Mouse (Mus musculus) limb, embryonic 11.5 days (tissue): ENCODE data around the gene Eif2d. TPM values are rescaled to one million over a fixed set of nuclear protein-coding genes. Genes with fewer than 3 reads are reported as not detected.

Source experiments
- ATAC-seq: fragments of 200-750 bp; cut with Nextera tagmentation; 2 replicates; pipeline ENCODE4 v1.8.0; 2017; ENCODE audit warnings: low read depth; ENCODE audit not compliant: insufficient number of reproducible peaks, low FRiP score, low TSS enrichment
- DNase-seq: peaks from one replicate; pipeline ENCODE4 v3.0.0-alpha.2; 2015; ENCODE audit warnings: low spot score
- H3K27ac ChIP-seq: fragments of 300-500 bp; sonication (generic); replicated peaks from 2 replicates; pipeline ENCODE4 v1.5.1; 2014; ENCODE audit warnings: low read depth, mild to moderate bottlenecking, low read length
- H3K27me3 ChIP-seq: fragments of 300-500 bp; sonication (generic); 2 replicates; pipeline ENCODE4 v1.6.1; 2014; ENCODE audit warnings: mild to moderate bottlenecking, low read length, mixed read lengths; ENCODE audit not compliant: control insufficient read depth, insufficient read depth
- H3K36me3 ChIP-seq: fragments of 300-500 bp; sonication (generic); 2 replicates; pipeline ENCODE4 v1.6.1; 2014; ENCODE audit warnings: mild to moderate bottlenecking, low read length, moderate library complexity, mixed read lengths; ENCODE audit not compliant: control insufficient read depth, insufficient read depth
- H3K4me1 ChIP-seq: fragments of 300-500 bp; sonication (generic); 2 replicates; pipeline ENCODE4 v1.6.1; 2014; ENCODE audit warnings: low read length, mixed read lengths; ENCODE audit not compliant: control insufficient read depth, insufficient read depth
- H3K4me2 ChIP-seq: fragments of 300-500 bp; sonication (generic); 2 replicates; pipeline ENCODE4 v1.6.1; 2014; ENCODE audit warnings: low read depth, mild to moderate bottlenecking, moderate library complexity; ENCODE audit not compliant: severe bottlenecking
- H3K4me3 ChIP-seq: fragments of 300-500 bp; sonication (generic); 2 replicates; pipeline ENCODE4 v1.5.1; 2014; ENCODE audit warnings: low read depth, low read length
- H3K9ac ChIP-seq: fragments of 300-500 bp; sonication (generic); 2 replicates; pipeline ENCODE4 v1.6.1; 2014; ENCODE audit warnings: mild to moderate bottlenecking, low read length
- H3K9me3 ChIP-seq: fragments of 300-500 bp; sonication (generic); 2 replicates; pipeline ENCODE4 v1.6.1; 2016; ENCODE audit warnings: low read length; ENCODE audit not compliant: control insufficient read depth
- WGBS: fragments of 180-500 bp; shearing (Covaris S2); extraction: QIAGEN DNeasy Blood & Tissue Kit; methylation state at CpG from one replicate; pipeline ENCODE4 v1.1.7; 2014; 5-methylcytosine and 5-hydroxymethylcytosine counted together
- polyA plus RNA-seq: library from polyadenylated mRNA; unstranded; fragments of >200 nt; fragmentation: Nextera tagmentation; extraction: Ambion mirVana; gene quantifications from 2 replicates; pipeline ENCODE4 v1.2.1, GENCODE M21; 2014

Eif2d gene
- polyA plus RNA-seq, 1 experiment from 2014 or later: 72.3 TPM

GRCm38 (mm10) chr1:131175189-131175588 is 22.2 kb downstream of the Eif2d start:
- ATAC-seq (no peak), DNase-seq (no peak)
- H3K9ac ChIP-seq: no peak overlapping the region
- peaks cover 25% of the 10 kb centered on the region for H3K36me3 ChIP-seq
- H3K4me2 ChIP-seq: no peak overlapping the region
- H3K9me3 ChIP-seq: no peaks in the 10 kb centered on the region
- H3K27ac ChIP-seq: no peak overlapping the region
- 100% methylated on average over 1 of the region's 1 CpGs for WGBS
- H3K4me1 ChIP-seq: no peaks in the 10 kb centered on the region; the same call in 1 of the 2 replicates
- no peak overlapping the region for H3K4me3 ChIP-seq
- no peaks in the 10 kb centered on the region for H3K27me3 ChIP-seq

GRCm38 (mm10) chr1:131175819-131176218 is 22.8 kb downstream of the Eif2d start:
- Histone ChIP-seq H3K36me3 (peaks cover 23% of the 10 kb centered on the region), H3K27ac (no peak overlapping the region), H3K4me1 (no peaks in the 10 kb centered on the region; the same call in 1 of the 2 replicates), H3K9me3 (no peaks in the 10 kb centered on the region), H3K27me3 (no peaks in the 10 kb centered on the region), H3K4me3 (no peak overlapping the region), H3K9ac (no peak overlapping the region), H3K4me2 (no peak overlapping the region)
- 91% methylated on average over 8 of the region's 8 CpGs for WGBS
- DNase-seq: no peak
- no peak for ATAC-seq

GRCm38 (mm10) chr1:131177249-131177648 is 24.3 kb downstream of the Eif2d start:
- no peak overlapping the region for H3K9ac ChIP-seq
- WGBS: 83% methylated on average over 4 of the region's 4 CpGs

DNA sequence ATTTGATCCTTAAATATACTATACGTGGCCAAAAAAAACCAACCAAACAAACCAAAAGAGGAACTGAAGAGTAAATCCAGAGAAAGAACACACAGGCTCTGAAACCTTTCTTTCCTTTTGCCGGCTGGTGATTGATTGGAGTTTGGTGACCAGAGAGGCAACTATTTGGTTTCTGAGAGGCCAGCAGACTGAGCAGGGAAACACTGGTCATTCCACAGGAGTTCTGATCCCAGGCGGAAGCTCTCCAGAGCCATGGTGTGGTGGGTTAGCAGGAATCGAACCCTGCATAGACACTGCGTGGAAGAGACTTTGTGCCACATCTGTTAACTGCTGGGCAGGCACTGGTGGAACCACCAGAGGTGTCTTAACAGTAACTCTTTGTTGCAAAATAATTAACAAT is 25.1 kb downstream of the Eif2d start:
- Histone ChIP-seq H3K27me3 (no peaks in the 10 kb centered on the region), H3K27ac (no peak overlapping the region), H3K36me3 (peaks cover 17% of the 10 kb centered on the region), H3K4me1 (no peaks in the 10 kb centered on the region; the same call in 1 of the 2 replicates), H3K4me3 (no peak overlapping the region), H3K9ac (no peak overlapping the region), H3K4me2 (no peak overlapping the region), H3K9me3 (no peaks in the 10 kb centered on the region)
- 89% methylated on average over 5 of the region's 5 CpGs for WGBS
- ATAC-seq: no peak
- DNase-seq: no peak

More at GRCm38 (mm10) chr1:131177249-131177648, 24.3 kb downstream of the Eif2d start:
- no peaks in the 10 kb centered on the region for H3K27me3 ChIP-seq
- H3K27ac ChIP-seq: no peak overlapping the region
- no peak for ATAC-seq
- no peak for DNase-seq
- H3K9me3 ChIP-seq: no peaks in the 10 kb centered on the region
- H3K4me2 ChIP-seq: no peak overlapping the region
- no peaks in the 10 kb centered on the region; the same call in 1 of the 2 replicates for H3K4me1 ChIP-seq
- peaks cover 19% of the 10 kb centered on the region for H3K36me3 ChIP-seq
- no peak overlapping the region for H3K4me3 ChIP-seq

DNA sequence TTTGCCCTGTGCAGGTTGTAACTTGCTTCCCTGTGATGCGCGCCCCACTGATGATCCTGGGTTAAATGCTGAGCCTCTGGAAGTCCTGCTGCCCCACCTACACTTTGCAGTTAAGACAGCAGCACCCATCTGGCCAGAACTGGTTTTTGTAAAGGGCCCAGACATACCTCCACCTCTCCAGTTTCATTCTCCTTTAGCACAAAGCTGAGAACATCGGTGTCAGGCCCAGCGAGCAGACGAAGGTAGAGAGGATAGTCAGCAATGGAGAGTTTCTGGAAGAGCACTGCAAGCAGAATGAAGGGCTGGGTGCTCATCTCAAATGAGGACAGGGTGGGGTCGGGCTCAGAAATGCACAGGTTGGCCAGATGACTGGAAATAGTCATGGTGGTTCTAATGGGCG is 27.4 kb downstream of the Eif2d start:
- Histone ChIP-seq H3K27me3 (no peaks in the 10 kb centered on the region), H3K9ac (no peak overlapping the region), H3K36me3 (peaks cover 7% of the 10 kb centered on the region; the same call in 1 of the 2 replicates), H3K4me1 (no peaks in the 10 kb centered on the region; the same call in 1 of the 2 replicates), H3K4me3 (no peak overlapping the region), H3K9me3 (no peaks in the 10 kb centered on the region), H3K4me2 (no peak overlapping the region), H3K27ac (no peak overlapping the region)
- WGBS: 95% methylated on average over 7 of the region's 7 CpGs
- DNase-seq (no peak), ATAC-seq (no peak)

- H3K9me3 ChIP-seq: no peaks in the 10 kb centered on the region
- H3K27ac ChIP-seq: no peak overlapping the region
- ATAC-seq: 0 out of 2 replicates have a peak, but pooled peaks have one; percentile 21
- no peak overlapping the region for H3K9ac ChIP-seq
- H3K4me1 ChIP-seq: no peaks in the 10 kb centered on the region; the same call in 1 of the 2 replicates
- no peaks in the 10 kb centered on the region for H3K27me3 ChIP-seq
- no peak overlapping the region for H3K4me2 ChIP-seq
- peak; percentile 81 for DNase-seq
- H3K4me3 ChIP-seq: no peak overlapping the region
- H3K36me3 ChIP-seq: peaks cover 1% of the 10 kb centered on the region; the same call in 1 of the 2 replicates
- WGBS: 68% methylated on average over 9 of the region's 9 CpGs
These were observed 28.9 kb downstream of the Eif2d start for GRCm38 (mm10) chr1:131181642-131182527.

DNA sequence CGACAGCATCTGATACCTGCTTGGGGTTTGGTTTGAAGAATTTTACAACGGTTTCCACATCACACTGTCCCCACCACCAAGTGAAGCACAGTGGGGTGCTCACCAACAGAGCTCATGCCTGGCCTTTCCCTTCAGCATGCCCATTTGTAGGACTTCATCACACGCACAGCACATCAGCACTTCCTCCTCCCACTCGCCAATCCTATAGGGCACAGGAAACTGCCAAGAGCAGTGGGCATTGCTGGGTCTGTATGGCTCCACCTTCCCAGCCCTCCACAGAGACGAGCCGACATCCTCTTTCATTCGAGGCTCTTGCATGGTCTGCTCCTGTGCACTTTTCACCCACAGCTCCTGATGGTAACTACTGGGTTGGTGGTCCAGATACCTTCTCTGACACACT is 30.2 kb downstream of the Eif2d start:
- 86% methylated on average over 7 of the region's 7 CpGs for WGBS
- Histone ChIP-seq H3K27me3 (no peaks in the 10 kb centered on the region), H3K9me3 (no peaks in the 10 kb centered on the region), H3K36me3 (no peaks in the 10 kb centered on the region; the same call in 1 of the 2 replicates), H3K4me1 (no peaks in the 10 kb centered on the region; the same call in 1 of the 2 replicates), H3K4me2 (no peak overlapping the region), H3K4me3 (no peak overlapping the region), H3K27ac (no peak overlapping the region), H3K9ac (no peak overlapping the region)
- no peak for ATAC-seq
- no peak for DNase-seq

DNA sequence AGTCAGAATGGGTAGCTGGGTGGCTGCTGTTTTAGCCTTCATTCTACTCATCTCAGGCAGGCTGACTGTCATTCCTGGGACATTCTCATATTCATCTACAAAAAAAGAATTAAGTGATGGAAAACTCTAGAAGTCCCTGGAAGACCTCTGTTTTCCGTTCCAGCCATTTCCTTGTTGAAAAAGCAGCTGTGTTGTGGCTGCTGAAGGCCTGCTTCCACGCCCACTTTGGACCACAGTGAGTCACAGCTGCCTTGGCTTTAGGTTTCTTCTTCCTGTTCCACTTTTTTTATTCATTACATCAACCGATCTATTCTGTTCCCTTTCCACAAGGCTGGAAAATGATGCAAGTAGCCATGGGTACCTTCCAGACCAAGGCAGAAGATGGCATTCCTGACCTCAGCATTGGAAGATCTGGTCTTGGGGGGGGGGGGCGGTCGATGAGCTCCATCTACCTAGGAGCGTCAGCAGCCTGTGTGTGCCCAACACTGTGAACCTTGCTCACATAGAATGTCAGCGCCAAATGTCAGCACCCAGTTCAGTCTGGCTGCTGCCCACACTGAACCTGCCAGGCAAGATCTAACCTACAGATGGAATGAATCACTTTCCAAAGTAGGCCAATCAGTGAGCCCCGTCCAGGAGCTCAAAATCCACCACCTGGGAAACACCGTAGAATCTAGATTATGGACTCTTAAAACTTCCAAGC is 31.4 kb downstream of the Eif2d start:
- no peaks in the 10 kb centered on the region for H3K27me3 ChIP-seq
- H3K36me3 ChIP-seq: no peaks in the 10 kb centered on the region; the same call in 1 of the 2 replicates
- no peaks in the 10 kb centered on the region for H3K9me3 ChIP-seq
- H3K9ac ChIP-seq: no peak overlapping the region
- no peak overlapping the region for H3K4me2 ChIP-seq
- H3K4me3 ChIP-seq: no peak overlapping the region
- no peak overlapping the region for H3K27ac ChIP-seq
- WGBS: 82% methylated on average over 9 of the region's 9 CpGs
- DNase-seq (no peak), ATAC-seq (no peak)
- H3K4me1 ChIP-seq: no peaks in the 10 kb centered on the region
